Mouse (Mus musculus) megakaryocyte, embryonic 14.5 days (primary cell): ENCODE results near the gene Pla2g2d. TPM values are rescaled to one million over a fixed set of nuclear protein-coding genes. Genes with fewer than 3 reads are reported as not detected.

Source experiments
- H3K27me3 ChIP-seq: replicated peaks from 2 replicates; pipeline ENCODE3; 2012; ENCODE audit warnings: inconsistent platforms
- H3K36me3 ChIP-seq: replicated peaks from 2 replicates; pipeline ENCODE3; 2012; ENCODE audit warnings: low read length, inconsistent platforms, mixed read lengths
- H3K4me1 ChIP-seq: 2 replicates; pipeline ENCODE4 v1.6.1; 2012; ENCODE audit warnings: inconsistent platforms
- H3K4me3 ChIP-seq: replicated peaks from 2 replicates; pipeline ENCODE3; 2012; ENCODE audit warnings: moderate library complexity, mild to moderate bottlenecking, inconsistent platforms
- H3K9me3 ChIP-seq: 2 replicates; pipeline ENCODE4 v1.6.1; 2012; ENCODE audit warnings: inconsistent platforms
- FLI1 ChIP-seq: IDR thresholded peaks from 2 replicates; pipeline ENCODE4 v1.6.1; 2012; ENCODE audit warnings: low read length, inconsistent platforms, mixed read lengths
- GATA1 ChIP-seq: IDR thresholded peaks from 3 replicates; pipeline ENCODE4 v1.6.1; 2012; ENCODE audit warnings: mixed read lengths, low read length, inconsistent platforms, borderline replicate concordance
- polyA plus RNA-seq: library from polyadenylated mRNA; stranded (reverse); fragments of >175 nt; gene quantifications from 2 replicates; pipeline ENCODE4 v1.2.3, GENCODE M21; 2012; ENCODE audit warnings: low replicate concordance; ENCODE audit not compliant: insufficient read depth

The Pla2g2d gene
- polyA plus RNA-seq: not detected in 2 replicates

DNA sequence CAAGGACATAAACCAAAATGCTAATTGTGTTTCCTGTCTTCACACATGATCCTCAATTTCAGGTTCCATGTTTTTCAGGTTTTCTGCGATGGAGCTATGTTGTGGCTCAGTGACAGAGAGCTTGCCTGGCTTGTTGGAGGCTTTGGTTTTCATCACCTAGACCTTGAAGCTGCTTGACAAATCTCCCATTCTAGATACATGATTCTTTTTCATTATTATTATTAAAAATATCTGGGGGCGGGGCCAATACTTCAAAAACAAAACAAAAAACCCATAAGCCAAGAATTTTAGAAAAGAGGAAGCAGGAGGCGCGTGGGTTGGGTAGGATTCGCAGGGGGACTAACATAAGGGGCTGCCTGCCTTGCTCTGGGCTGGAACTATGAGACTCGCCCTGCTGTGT is at the start of gene Pla2g2d:
Pla2g2d (plus strand) TSS at position 301 of the 400 bp plus-strand sequence.
- peaks cover 78% of the 10 kb centered on the region for H3K27me3 ChIP-seq
- H3K4me1 ChIP-seq: no peaks in the 10 kb centered on the region
- no peaks in the 10 kb centered on the region for H3K36me3 ChIP-seq
- TF ChIP-seq FLI1: no peak
- TF ChIP-seq GATA1: no peak
- no peaks in the 10 kb centered on the region for H3K9me3 ChIP-seq
- no peak within 1 kb of the TSS for H3K4me3 ChIP-seq

DNA sequence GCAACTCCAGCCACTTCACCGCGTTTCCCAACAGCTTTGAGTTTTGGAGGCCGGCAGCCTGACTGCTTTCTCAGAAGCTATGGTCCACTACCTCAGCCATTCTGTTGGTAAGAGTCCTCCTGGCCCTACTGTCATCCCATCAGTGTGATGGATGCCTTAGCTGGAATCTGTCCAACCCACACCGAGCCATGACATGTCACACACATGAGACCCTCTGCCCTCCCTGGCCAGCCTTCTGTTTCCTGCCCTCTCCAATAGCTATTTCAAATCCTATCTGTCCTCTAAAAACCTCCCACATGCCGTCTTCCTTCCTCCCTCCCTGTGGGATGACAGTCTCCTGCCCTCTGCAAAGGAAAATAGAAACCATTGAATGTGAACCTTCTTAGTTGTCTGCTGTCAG is 49.8 kb upstream of the Pla2g2d start:
- Histone ChIP-seq H3K27me3 (peaks cover 94% of the 10 kb centered on the region), H3K9me3 (peaks cover 23% of the 10 kb centered on the region), H3K4me3 (no peak overlapping the region), H3K36me3 (no peaks in the 10 kb centered on the region), H3K4me1 (peaks cover 22% of the 10 kb centered on the region)
- TF ChIP-seq FLI1: no peak

DNA sequence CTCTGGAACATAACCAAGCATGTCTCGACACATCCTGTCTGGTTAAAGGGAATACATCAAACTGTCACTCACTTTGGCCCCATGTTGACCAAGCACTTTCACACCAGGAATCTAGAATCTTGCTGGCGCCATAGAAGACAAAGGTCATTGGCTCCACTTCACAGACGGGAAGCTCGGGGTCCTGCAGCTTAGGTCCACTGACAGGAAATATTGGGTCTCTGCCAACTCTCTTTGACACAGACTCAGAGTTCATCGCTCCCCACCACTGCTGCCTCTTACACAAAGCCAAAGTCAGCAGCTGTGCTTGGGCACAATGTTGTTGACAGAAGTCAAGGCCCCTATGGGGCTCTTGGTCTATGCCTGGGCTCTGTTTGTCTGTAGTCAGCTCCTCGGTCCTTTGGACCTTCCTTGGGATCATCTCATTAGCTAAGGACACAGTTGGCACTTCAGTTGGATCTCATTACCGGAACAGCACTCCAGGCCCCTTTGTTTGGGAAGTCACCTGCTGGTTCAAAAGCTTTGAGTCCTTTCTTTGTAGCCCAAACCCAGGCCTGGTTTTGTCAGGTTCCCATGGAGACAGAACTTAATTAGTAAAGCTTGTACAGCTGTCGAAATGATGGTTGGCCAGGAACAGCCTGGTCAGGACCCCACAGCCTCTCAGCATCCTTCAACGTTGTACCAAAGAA is 46.4 kb upstream of the Pla2g2d start:
- Histone ChIP-seq H3K36me3 (no peaks in the 10 kb centered on the region), H3K4me3 (no peak overlapping the region), H3K27me3 (peaks cover 91% of the 10 kb centered on the region), H3K4me1 (peaks cover 18% of the 10 kb centered on the region), H3K9me3 (peaks cover 51% of the 10 kb centered on the region)
- TF ChIP-seq FLI1: no peak

DNA sequence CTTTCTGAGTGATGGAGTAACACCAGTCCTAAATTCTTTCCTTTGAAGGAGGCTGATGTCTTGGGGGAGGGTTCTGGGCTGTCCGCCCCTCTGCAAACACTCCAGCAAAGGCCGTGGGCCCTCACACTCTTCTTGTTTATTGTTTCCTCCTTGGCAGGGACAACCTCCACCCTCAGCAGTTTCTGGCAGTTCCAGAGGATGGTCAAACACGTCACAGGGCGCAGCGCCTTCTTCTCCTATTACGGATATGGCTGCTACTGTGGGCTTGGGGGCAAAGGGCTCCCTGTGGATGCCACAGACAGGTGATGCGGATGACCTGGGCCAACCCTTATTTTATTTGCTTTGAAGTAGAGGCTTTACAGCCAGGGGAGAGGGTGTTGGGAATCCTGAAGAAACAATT is 41.4 kb upstream of the Pla2g2d start:
- TF ChIP-seq FLI1 (no peak), GATA1 (no peak)
- H3K4me3 ChIP-seq: no peak overlapping the region
- H3K4me1 ChIP-seq: no peaks in the 10 kb centered on the region
- peaks cover 88% of the 10 kb centered on the region for H3K27me3 ChIP-seq
- H3K9me3 ChIP-seq: peaks cover 30% of the 10 kb centered on the region
- no peaks in the 10 kb centered on the region for H3K36me3 ChIP-seq

DNA sequence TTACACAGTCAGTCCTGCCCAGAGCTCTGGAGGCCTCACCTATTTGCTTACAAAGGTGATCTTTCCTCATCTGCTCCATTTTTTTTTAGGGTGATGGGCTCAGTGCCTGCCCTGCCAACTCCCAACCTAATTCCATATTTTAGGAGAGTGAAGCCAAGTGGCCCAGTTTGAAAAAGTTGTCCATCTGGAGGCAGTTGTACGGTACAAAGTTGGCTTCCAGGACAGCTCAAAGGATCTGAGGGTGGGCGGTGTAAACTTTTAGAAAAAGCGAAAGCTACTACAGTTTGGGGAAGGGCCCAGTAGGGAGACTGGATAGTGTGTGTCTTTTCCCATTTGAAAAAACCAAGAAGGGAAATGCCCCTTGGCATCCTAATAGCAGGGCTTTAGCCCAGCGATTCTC is 40.7 kb upstream of the Pla2g2d start:
- no peaks in the 10 kb centered on the region for H3K36me3 ChIP-seq
- peaks cover 28% of the 10 kb centered on the region for H3K9me3 ChIP-seq
- TF ChIP-seq FLI1 (no peak), GATA1 (no peak)
- H3K4me3 ChIP-seq: no peak overlapping the region
- peaks cover 88% of the 10 kb centered on the region for H3K27me3 ChIP-seq
- no peaks in the 10 kb centered on the region for H3K4me1 ChIP-seq

DNA sequence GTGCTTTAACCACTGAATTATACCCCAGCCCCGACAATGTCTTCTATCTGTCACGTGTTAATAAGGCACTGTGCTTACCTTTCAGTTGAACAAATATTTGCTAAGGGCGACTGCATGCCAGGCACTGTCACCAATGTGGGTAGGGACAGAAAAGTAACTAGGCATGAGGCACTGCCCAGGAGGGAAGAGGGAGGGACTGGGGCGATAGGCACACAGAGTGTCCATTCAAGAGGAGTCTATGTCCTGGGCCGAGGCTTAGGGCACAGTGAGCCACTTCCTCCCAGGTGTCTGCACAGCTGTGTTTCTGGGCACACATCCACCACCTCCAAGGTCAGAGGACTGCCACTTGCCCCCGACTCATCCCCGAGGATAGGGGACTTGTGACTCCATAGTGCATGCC is 38.5 kb upstream of the Pla2g2d start, which contains the start of gene Ubxn10:
Ubxn10 (minus strand) TSS at position 137 of the 400 bp plus-strand sequence.
- Histone ChIP-seq H3K4me1 (no peaks in the 10 kb centered on the region), H3K4me3 (no peak within 1 kb of the TSS), H3K9me3 (peaks cover 22% of the 10 kb centered on the region), H3K27me3 (peaks cover 92% of the 10 kb centered on the region), H3K36me3 (no peaks in the 10 kb centered on the region)
- no peak for TF ChIP-seq GATA1
- TF ChIP-seq FLI1: no peak

DNA sequence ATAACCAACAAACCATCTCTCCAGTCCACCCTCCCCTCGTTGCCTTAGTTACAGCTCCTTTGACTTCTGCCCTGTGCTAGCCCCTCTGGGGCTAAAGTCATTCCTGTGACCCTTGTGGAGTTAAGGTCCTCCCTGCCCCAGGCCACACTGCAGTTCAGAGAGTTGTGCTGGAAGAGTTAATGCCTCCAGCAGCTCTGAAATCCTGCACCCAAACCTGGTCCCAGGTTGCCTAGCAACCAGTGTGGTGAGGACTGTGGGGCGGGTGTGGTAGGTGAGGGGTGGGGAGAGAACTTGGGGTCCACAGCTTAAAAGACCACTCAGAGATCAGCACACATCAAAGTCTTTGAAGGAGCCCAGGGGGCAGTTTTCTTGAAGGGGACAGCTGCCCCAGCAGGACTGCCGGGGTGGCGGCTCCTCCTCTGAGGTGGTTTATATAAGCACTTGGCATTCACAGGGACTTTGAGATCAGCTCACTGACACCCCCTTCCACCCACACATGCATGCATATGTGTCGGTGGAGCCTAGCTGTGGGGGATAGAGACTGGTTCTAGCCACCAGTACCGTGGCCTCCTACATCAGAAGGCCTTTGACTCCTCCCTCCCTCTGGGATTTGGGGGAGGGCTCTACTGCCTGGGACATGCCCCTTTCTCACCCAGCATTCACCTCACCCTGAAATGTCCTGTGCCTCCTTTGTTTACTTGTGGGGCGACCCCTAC is 36.2 kb upstream of the Pla2g2d start:
- TF ChIP-seq GATA1: no peak
- no peak for TF ChIP-seq FLI1
- H3K36me3 ChIP-seq: no peaks in the 10 kb centered on the region
- no peaks in the 10 kb centered on the region for H3K4me1 ChIP-seq
- no peaks in the 10 kb centered on the region for H3K9me3 ChIP-seq
- H3K4me3 ChIP-seq: no peak overlapping the region
- peaks cover 91% of the 10 kb centered on the region for H3K27me3 ChIP-seq

DNA sequence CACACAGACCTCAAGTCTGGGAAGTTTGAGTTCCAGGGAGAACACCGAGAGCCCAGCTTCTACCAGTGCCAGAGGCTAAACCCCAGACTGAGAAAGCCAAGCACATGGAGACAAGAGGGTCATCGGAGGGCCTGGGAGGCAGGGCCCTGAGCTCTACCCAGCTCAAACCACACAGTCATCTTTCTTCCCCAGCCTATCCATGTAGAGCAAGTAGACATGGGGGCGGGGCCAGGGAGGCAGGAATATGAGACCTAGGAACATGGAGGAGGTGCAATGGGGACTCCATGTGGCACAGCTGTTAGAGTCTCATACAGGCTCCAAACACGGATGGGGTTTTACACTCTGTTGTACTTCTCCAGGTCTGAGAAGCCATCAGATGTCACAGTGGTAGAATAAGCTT is 29.7 kb upstream of the Pla2g2d start:
- Histone ChIP-seq H3K4me3 (no peak overlapping the region), H3K36me3 (no peaks in the 10 kb centered on the region), H3K27me3 (peaks cover 96% of the 10 kb centered on the region), H3K9me3 (no peaks in the 10 kb centered on the region), H3K4me1 (no peaks in the 10 kb centered on the region)
- no peak for TF ChIP-seq FLI1
- no peak for TF ChIP-seq GATA1

DNA sequence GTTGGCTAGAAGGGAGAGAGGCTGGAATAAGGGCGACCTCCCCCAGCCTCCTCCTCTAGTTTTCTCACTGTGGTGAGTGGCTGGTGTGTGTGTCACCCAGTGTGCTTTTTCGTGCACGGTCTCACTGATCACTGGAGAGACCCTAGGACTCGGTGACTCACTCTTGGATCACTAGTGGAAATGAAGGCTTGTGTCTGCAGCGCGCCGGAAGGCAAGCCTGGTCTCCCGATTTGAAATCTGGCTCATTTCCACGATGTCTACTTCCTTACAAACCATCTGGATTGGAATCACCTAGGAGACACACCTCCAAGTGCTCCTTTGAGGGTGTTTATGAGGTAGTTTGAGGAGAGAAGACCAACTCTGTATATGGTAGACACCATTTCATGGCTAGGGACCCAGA is 28.7 kb upstream of the Pla2g2d start:
- peaks cover 93% of the 10 kb centered on the region for H3K27me3 ChIP-seq
- no peaks in the 10 kb centered on the region for H3K36me3 ChIP-seq
- TF ChIP-seq FLI1 (no peak), GATA1 (no peak)
- H3K4me1 ChIP-seq: no peaks in the 10 kb centered on the region
- no peaks in the 10 kb centered on the region for H3K9me3 ChIP-seq
- H3K4me3 ChIP-seq: no peak overlapping the region

DNA sequence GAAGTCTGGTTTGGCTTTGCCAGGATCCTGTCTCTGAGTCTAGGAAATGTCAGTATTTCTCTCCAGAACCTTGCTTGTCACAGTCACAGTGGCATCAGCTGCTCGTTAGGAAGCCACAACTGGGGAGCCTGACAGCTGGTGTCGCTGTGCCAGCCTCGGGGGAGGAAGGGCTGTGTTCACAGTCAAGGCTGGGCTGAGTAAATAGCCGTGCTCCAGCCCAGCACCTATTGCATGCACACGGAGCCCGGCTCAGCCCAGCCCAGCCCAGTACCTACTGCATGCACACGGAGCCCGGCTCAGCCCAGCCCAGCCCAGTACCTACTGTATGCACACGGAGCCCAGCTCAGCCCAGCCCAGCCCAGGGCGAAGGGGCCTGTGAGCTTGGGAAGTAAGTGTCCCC is 27.7 kb upstream of the Pla2g2d start:
- no peak for TF ChIP-seq FLI1
- TF ChIP-seq GATA1: no peak
- Histone ChIP-seq H3K36me3 (no peaks in the 10 kb centered on the region), H3K27me3 (peaks cover 93% of the 10 kb centered on the region), H3K4me1 (no peaks in the 10 kb centered on the region), H3K4me3 (no peak overlapping the region), H3K9me3 (peaks cover 9% of the 10 kb centered on the region)
